ENCODE assay signal across 8 mouse cellular contexts in the genomic region with DNA sequence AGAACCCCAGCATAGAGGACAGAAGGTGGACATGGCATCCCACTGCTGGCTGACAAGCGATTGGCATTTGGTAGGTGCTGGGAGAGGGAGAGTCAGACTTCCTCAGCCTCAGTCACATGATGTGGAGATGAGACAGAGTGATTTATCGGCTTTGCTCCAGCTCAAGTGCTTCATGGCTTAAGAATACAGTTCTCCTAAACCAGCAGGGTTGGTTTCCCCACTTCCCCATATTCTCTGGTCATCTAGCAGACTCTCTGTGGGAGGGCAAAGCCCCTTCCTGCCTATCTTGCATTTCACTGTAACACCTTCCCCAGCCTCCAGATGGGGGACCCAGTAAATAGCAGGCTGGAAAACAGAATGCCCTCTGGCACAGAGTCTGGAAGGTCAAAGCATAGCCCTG.
A peak's percentile ranks its signal among the peaks of the same experiment; 100 is the strongest.
DNase-seq lines count a peak whose midpoint lies in the region; ATAC-seq lines count a peak whose summit lies in the region.

No protein-coding gene starts in this region.

- ATAC-seq in forebrain, embryonic 13.5 days, result no peak
- ATAC-seq in forebrain, embryonic 16.5 days, result no peak
- no peak for ATAC-seq in hindbrain, embryonic 13.5 days (ENCODE audit: low FRiP score)

- no peaks in the 10 kb centered on the region for H3K9me3 ChIP-seq in forebrain, embryonic 13.5 days (replicated peaks)
- no peaks in the 10 kb centered on the region for H3K9me3 ChIP-seq in forebrain, embryonic 16.5 days (ENCODE audit: control insufficient read depth, low read length)
- H3K9me3 ChIP-seq in hindbrain, embryonic 13.5 days, result no peaks in the 10 kb centered on the region

- H3K4me3 ChIP-seq in forebrain, embryonic 13.5 days, result no peak overlapping the region
- no peak overlapping the region for H3K4me3 ChIP-seq in forebrain, embryonic 16.5 days (replicated peaks; ENCODE audit: low read length)
- no peak overlapping the region for H3K4me3 ChIP-seq in hindbrain, embryonic 13.5 days

- peaks cover 42% of the 10 kb centered on the region for H3K4me1 ChIP-seq in forebrain, embryonic 13.5 days
- peaks cover 44% of the 10 kb centered on the region for H3K4me1 ChIP-seq in forebrain, embryonic 16.5 days (replicated peaks; ENCODE audit: control insufficient read depth, insufficient read depth, low read length)
- peaks cover 25% of the 10 kb centered on the region for H3K4me1 ChIP-seq in hindbrain, embryonic 13.5 days (replicated peaks)

- DNase-seq in NIH3T3 (ENCODE audit: low read depth), result peak; percentile 33
- peak; percentile 25 for DNase-seq in lung, postnatal 10 days
- DNase-seq in right cerebral cortex, postnatal 4 days, result no peak
- no peak for DNase-seq in thymus, postnatal 25 days
- no peak for DNase-seq in ovary, postnatal 36 days (ENCODE audit: low spot score)

- no peaks in the 10 kb centered on the region for H3K27me3 ChIP-seq in forebrain, embryonic 13.5 days
- H3K27me3 ChIP-seq in forebrain, embryonic 16.5 days (replicated peaks; ENCODE audit: control insufficient read depth, insufficient read depth, low read length), result no peaks in the 10 kb centered on the region
- H3K27me3 ChIP-seq in hindbrain, embryonic 13.5 days, result no peaks in the 10 kb centered on the region

- no peak overlapping the region for H3K4me2 ChIP-seq in forebrain, embryonic 13.5 days
- H3K4me2 ChIP-seq in forebrain, embryonic 16.5 days (ENCODE audit: low read length), result no peak overlapping the region
- H3K4me2 ChIP-seq in hindbrain, embryonic 13.5 days, result no peak overlapping the region

- H3K27ac ChIP-seq in forebrain, embryonic 13.5 days, result peak overlapping the region; percentile 35; the same call in 1 of the 2 replicates
- no peak overlapping the region for H3K27ac ChIP-seq in forebrain, embryonic 16.5 days (ENCODE audit: low read length)
- H3K27ac ChIP-seq in hindbrain, embryonic 13.5 days, result peak overlapping the region; percentile 66

- H3K9ac ChIP-seq in forebrain, embryonic 13.5 days, result no peak overlapping the region
- no peak overlapping the region for H3K9ac ChIP-seq in forebrain, embryonic 16.5 days (replicated peaks; ENCODE audit: low read depth, low read length)
- H3K9ac ChIP-seq in hindbrain, embryonic 13.5 days, result no peak overlapping the region

- no peaks in the 10 kb centered on the region for H3K36me3 ChIP-seq in forebrain, embryonic 13.5 days (ENCODE audit: poor library complexity, severe bottlenecking)
- H3K36me3 ChIP-seq in forebrain, embryonic 16.5 days (ENCODE audit: control insufficient read depth, insufficient read depth), result no peaks in the 10 kb centered on the region
- no peaks in the 10 kb centered on the region for H3K36me3 ChIP-seq in hindbrain, embryonic 13.5 days

- WGBS in forebrain, embryonic 13.5 days, result 60% methylated on average over 2 of the region's 2 CpGs
- 59% methylated on average over 2 of the region's 2 CpGs for WGBS in forebrain, embryonic 16.5 days
- 53% methylated on average over 2 of the region's 2 CpGs for WGBS in hindbrain, embryonic 13.5 days

Comparison
In these comparisons a context has a peak if more than half of its experiments do, and no peak if none do; other contexts are left out.
1. DNase-seq: peak in NIH3T3 (single experiment) and lung, postnatal 10 days (single experiment); none in right cerebral cortex, postnatal 4 days (single experiment), thymus, postnatal 25 days (single experiment) and ovary, postnatal 36 days (single experiment).